Mouse (Mus musculus) cerebellum, adult 2 months (tissue): Measurements from ENCODE around the gene Ergic1.

Experiments
- CTCF ChIP-seq: fragments of 200-500 bp; IDR thresholded peaks from 2 replicates; pipeline ENCODE4 v1.5.1; 2011; ENCODE audit warnings: low read depth, mild to moderate bottlenecking, control low read depth, low read length, moderate library complexity, borderline replicate concordance; ENCODE audit not compliant: insufficient read depth
- POLR2A ChIP-seq: fragments of 200-500 bp; IDR thresholded peaks from 2 replicates; pipeline ENCODE4 v1.6.1; 2011; ENCODE audit warnings: low read length, control low read depth, borderline replicate concordance; ENCODE audit not compliant: insufficient read depth

- TF ChIP-seq CTCF, result no peak
- TF ChIP-seq POLR2A, result no peak
These were observed 38.6 kb upstream of the Ergic1 start for GRCm38 (mm10) chr17:26522711-26523110.
